Mouse (Mus musculus): ENCODE measurements around the gene Eif2b2. TPM values are rescaled to one million over a fixed set of nuclear protein-coding genes. Genes with fewer than 3 reads are reported as not detected.

Gene Eif2b2
- 72.9 and 82.5 TPM in 2 replicates for polyA plus RNA-seq (2015; fragmentation: Nextera tagmentation; extraction: Ambion mirVana)

- H3K4me2 ChIP-seq (ENCODE audit: low read depth, low read length) = peak within 1 kb of the TSS; percentile 95
- peak within 1 kb of the TSS; percentile 85 for H3K4me3 ChIP-seq (replicated peaks; ENCODE audit: low read length)
- H3K9ac ChIP-seq (ENCODE audit: low read length) = peak within 1 kb of the TSS; percentile 84
- peak; percentile 100 for ATAC-seq (ENCODE audit: insufficient read depth, low FRiP score)
- H3K4me1 ChIP-seq (ENCODE audit: control insufficient read depth, insufficient read depth, low read length) = peaks cover 15% of the 10 kb centered on the region
- H3K36me3 ChIP-seq (ENCODE audit: control insufficient read depth, insufficient read depth, low read length) = 0 out of 2 replicates have a peak, but pooled peaks cover 3% of the 10 kb centered on the region
- peak within 1 kb of the TSS; percentile 72 for H3K27ac ChIP-seq (ENCODE audit: low read length)
- no peaks in the 10 kb centered on the region for H3K9me3 ChIP-seq (replicated peaks; ENCODE audit: control insufficient read depth, low read length)
- under 1% methylated on average over 54 of the region's 54 CpGs for WGBS
- H3K27me3 ChIP-seq (ENCODE audit: control insufficient read depth, insufficient read depth, low read length) = no peaks in the 10 kb centered on the region
Measured at GRCm38 (mm10) chr12:85219236-85219904, at the start of gene Eif2b2. Eif2b2 (plus strand) TSS chr12:85219481.

GRCm38 (mm10) chr12:85169877-85170276 is 49.4 kb upstream of the Eif2b2 start:
- H3K9me3 ChIP-seq (replicated peaks; ENCODE audit: control insufficient read depth, low read length) = no peaks in the 10 kb centered on the region
- H3K27ac ChIP-seq (ENCODE audit: low read length) = no peak overlapping the region
- H3K36me3 ChIP-seq (ENCODE audit: control insufficient read depth, insufficient read depth, low read length) = no peaks in the 10 kb centered on the region
- ATAC-seq (ENCODE audit: insufficient read depth, low FRiP score) = no peak
- H3K27me3 ChIP-seq (ENCODE audit: control insufficient read depth, insufficient read depth, low read length) = no peaks in the 10 kb centered on the region
- 65% methylated on average over 3 of the region's 3 CpGs for WGBS
- no peak overlapping the region for H3K4me3 ChIP-seq (replicated peaks; ENCODE audit: low read length)
- H3K9ac ChIP-seq (ENCODE audit: low read length) = peak overlapping the region; percentile 0; the same call in 1 of the 2 replicates
- 0 out of 2 replicates have a peak overlapping the region, but pooled peaks have one; percentile 28 for H3K4me2 ChIP-seq (ENCODE audit: low read depth, low read length)
- peaks cover 14% of the 10 kb centered on the region for H3K4me1 ChIP-seq (ENCODE audit: control insufficient read depth, insufficient read depth, low read length)

GRCm38 (mm10) chr12:85170284-85170947 is 48.9 kb upstream of the Eif2b2 start:
- no peak for ATAC-seq (ENCODE audit: insufficient read depth, low FRiP score)
- Histone ChIP-seq H3K4me1 (ENCODE audit: control insufficient read depth, insufficient read depth, low read length) (peaks cover 19% of the 10 kb centered on the region), H3K27ac (ENCODE audit: low read length) (no peak overlapping the region), H3K9ac (ENCODE audit: low read length) (no peak overlapping the region), H3K36me3 (ENCODE audit: control insufficient read depth, insufficient read depth, low read length) (no peaks in the 10 kb centered on the region), H3K4me3 (replicated peaks; ENCODE audit: low read length) (no peak overlapping the region), H3K9me3 (replicated peaks; ENCODE audit: control insufficient read depth, low read length) (no peaks in the 10 kb centered on the region), H3K4me2 (ENCODE audit: low read depth, low read length) (no peak overlapping the region), H3K27me3 (ENCODE audit: control insufficient read depth, insufficient read depth, low read length) (no peaks in the 10 kb centered on the region)
- 85% methylated on average over 11 of the region's 11 CpGs for WGBS

GRCm38 (mm10) chr12:85170948-85171307 is 48.4 kb upstream of the Eif2b2 start:
- Histone ChIP-seq H3K36me3 (ENCODE audit: control insufficient read depth, insufficient read depth, low read length) (no peaks in the 10 kb centered on the region), H3K4me1 (ENCODE audit: control insufficient read depth, insufficient read depth, low read length) (peaks cover 24% of the 10 kb centered on the region), H3K27ac (ENCODE audit: low read length) (no peak overlapping the region), H3K9me3 (replicated peaks; ENCODE audit: control insufficient read depth, low read length) (no peaks in the 10 kb centered on the region), H3K4me2 (ENCODE audit: low read depth, low read length) (no peak overlapping the region), H3K4me3 (replicated peaks; ENCODE audit: low read length) (no peak overlapping the region), H3K9ac (ENCODE audit: low read length) (no peak overlapping the region), H3K27me3 (ENCODE audit: control insufficient read depth, insufficient read depth, low read length) (no peaks in the 10 kb centered on the region)
- ATAC-seq (ENCODE audit: insufficient read depth, low FRiP score) = no peak
- 72% methylated on average over 3 of the region's 3 CpGs for WGBS

GRCm38 (mm10) chr12:85174016-85174415 is 45.3 kb upstream of the Eif2b2 start:
- Histone ChIP-seq H3K9ac (ENCODE audit: low read length) (no peak overlapping the region), H3K27me3 (ENCODE audit: control insufficient read depth, insufficient read depth, low read length) (no peaks in the 10 kb centered on the region), H3K27ac (ENCODE audit: low read length) (no peak overlapping the region), H3K4me1 (ENCODE audit: control insufficient read depth, insufficient read depth, low read length) (peaks cover 41% of the 10 kb centered on the region), H3K36me3 (ENCODE audit: control insufficient read depth, insufficient read depth, low read length) (no peaks in the 10 kb centered on the region), H3K4me3 (replicated peaks; ENCODE audit: low read length) (no peak overlapping the region), H3K9me3 (replicated peaks; ENCODE audit: control insufficient read depth, low read length) (no peaks in the 10 kb centered on the region), H3K4me2 (ENCODE audit: low read depth, low read length) (no peak overlapping the region)
- WGBS = 60% methylated on average over 7 of the region's 7 CpGs
- no peak for ATAC-seq (ENCODE audit: insufficient read depth, low FRiP score)

GRCm38 (mm10) chr12:85175087-85175675 is 44.1 kb upstream of the Eif2b2 start:
- H3K4me2 ChIP-seq (ENCODE audit: low read depth, low read length) = peak overlapping the region; percentile 85
- no peak; the same call in 1 of the 2 replicates for ATAC-seq (ENCODE audit: insufficient read depth, low FRiP score)
- peak overlapping the region; percentile 69 for H3K9ac ChIP-seq (ENCODE audit: low read length)
- peak overlapping the region; percentile 66 for H3K27ac ChIP-seq (ENCODE audit: low read length)
- peaks cover 41% of the 10 kb centered on the region for H3K4me1 ChIP-seq (ENCODE audit: control insufficient read depth, insufficient read depth, low read length)
- 29% methylated on average over 16 of the region's 16 CpGs for WGBS
- H3K9me3 ChIP-seq (replicated peaks; ENCODE audit: control insufficient read depth, low read length) = no peaks in the 10 kb centered on the region
- H3K4me3 ChIP-seq (replicated peaks; ENCODE audit: low read length) = peak overlapping the region; percentile 46
- no peaks in the 10 kb centered on the region for H3K36me3 ChIP-seq (ENCODE audit: control insufficient read depth, insufficient read depth, low read length)
- H3K27me3 ChIP-seq (ENCODE audit: control insufficient read depth, insufficient read depth, low read length) = no peaks in the 10 kb centered on the region

- H3K4me3 ChIP-seq (replicated peaks; ENCODE audit: low read length) = peak overlapping the region; percentile 46
- no peaks in the 10 kb centered on the region for H3K27me3 ChIP-seq (ENCODE audit: control insufficient read depth, insufficient read depth, low read length)
- H3K4me1 ChIP-seq (ENCODE audit: control insufficient read depth, insufficient read depth, low read length) = peaks cover 41% of the 10 kb centered on the region
- H3K36me3 ChIP-seq (ENCODE audit: control insufficient read depth, insufficient read depth, low read length) = no peaks in the 10 kb centered on the region
- H3K4me2 ChIP-seq (ENCODE audit: low read depth, low read length) = peak overlapping the region; percentile 85
- WGBS = 18% methylated on average over 11 of the region's 11 CpGs
- no peaks in the 10 kb centered on the region for H3K9me3 ChIP-seq (replicated peaks; ENCODE audit: control insufficient read depth, low read length)
- H3K9ac ChIP-seq (ENCODE audit: low read length) = peak overlapping the region; percentile 69
- peak overlapping the region; percentile 66 for H3K27ac ChIP-seq (ENCODE audit: low read length)
- ATAC-seq (ENCODE audit: insufficient read depth, low FRiP score) = peak; percentile 76
Measured at GRCm38 (mm10) chr12:85175926-85176845, 43.1 kb upstream of the Eif2b2 start.

- 2% methylated on average over 32 of the region's 32 CpGs for WGBS
Measured at GRCm38 (mm10) chr12:85176846-85177523, 42.3 kb upstream of the Eif2b2 start.

More at GRCm38 (mm10) chr12:85176846-85177523, 42.3 kb upstream of the Eif2b2 start:
- H3K36me3 ChIP-seq (ENCODE audit: control insufficient read depth, insufficient read depth, low read length) = no peaks in the 10 kb centered on the region
- ATAC-seq (ENCODE audit: insufficient read depth, low FRiP score) = peak; percentile 55; the same call in 1 of the 2 replicates
- peak overlapping the region; percentile 46 for H3K4me3 ChIP-seq (replicated peaks; ENCODE audit: low read length)
- H3K9ac ChIP-seq (ENCODE audit: low read length) = peak overlapping the region; percentile 69
- no peak overlapping the region for H3K27ac ChIP-seq (ENCODE audit: low read length)
- H3K4me1 ChIP-seq (ENCODE audit: control insufficient read depth, insufficient read depth, low read length) = peaks cover 45% of the 10 kb centered on the region
- H3K4me2 ChIP-seq (ENCODE audit: low read depth, low read length) = peak overlapping the region; percentile 85
- H3K27me3 ChIP-seq (ENCODE audit: control insufficient read depth, insufficient read depth, low read length) = no peaks in the 10 kb centered on the region
- no peaks in the 10 kb centered on the region for H3K9me3 ChIP-seq (replicated peaks; ENCODE audit: control insufficient read depth, low read length)

Data from stomach, embryonic 16.5 days (tissue).